Mouse (Mus musculus) small intestine, adult 2 months (tissue): ENCODE results near the gene Ldlrad1.

Experiments
- CTCF ChIP-seq: fragments of 200-500 bp; IDR thresholded peaks from 2 replicates; pipeline ENCODE4 v1.5.1; 2012; ENCODE audit warnings: low read depth, mild to moderate bottlenecking, control low read depth, inconsistent platforms, low read length, moderate library complexity, mixed read lengths; ENCODE audit not compliant: insufficient replicate concordance, insufficient read length; ENCODE audit errors: extremely low read depth
- POLR2A ChIP-seq: fragments of 200-500 bp; IDR thresholded peaks from 2 replicates; pipeline ENCODE4 v1.6.1; 2012; ENCODE audit warnings: low read depth, mild to moderate bottlenecking, control low read depth, inconsistent platforms, low read length, moderate library complexity

DNA sequence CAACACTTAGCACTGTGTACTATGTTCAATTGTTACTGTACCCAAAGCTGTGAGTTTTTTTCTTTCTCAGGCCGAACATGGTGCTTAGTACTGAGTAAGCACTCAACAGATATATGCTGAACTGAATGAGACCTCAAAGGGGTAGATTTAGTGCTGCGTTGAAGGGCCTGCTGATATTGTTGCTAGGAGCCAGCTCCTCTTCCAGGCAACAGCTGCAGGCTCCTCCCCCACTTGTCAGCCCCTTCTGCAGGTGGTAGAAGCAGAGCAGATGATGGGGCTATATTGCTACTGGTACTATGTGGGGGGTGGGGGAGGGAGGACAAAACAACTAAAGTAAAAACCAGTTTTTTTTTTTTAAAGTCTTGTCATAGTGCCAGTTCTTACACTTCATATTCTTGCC is 40.5 kb downstream of the Ldlrad1 start:
- TF ChIP-seq CTCF (no peak), POLR2A (no peak)
